Mouse (Mus musculus): ENCODE results near the gene Nxph3.

The Nxph3 gene

GRCm38 (mm10) chr11:95514298-95514861 lies at the start of gene Nxph3:
TSS of gene Nxph3 (minus strand) at chr11:95514570.
- no peak for DNase-seq

DNA sequence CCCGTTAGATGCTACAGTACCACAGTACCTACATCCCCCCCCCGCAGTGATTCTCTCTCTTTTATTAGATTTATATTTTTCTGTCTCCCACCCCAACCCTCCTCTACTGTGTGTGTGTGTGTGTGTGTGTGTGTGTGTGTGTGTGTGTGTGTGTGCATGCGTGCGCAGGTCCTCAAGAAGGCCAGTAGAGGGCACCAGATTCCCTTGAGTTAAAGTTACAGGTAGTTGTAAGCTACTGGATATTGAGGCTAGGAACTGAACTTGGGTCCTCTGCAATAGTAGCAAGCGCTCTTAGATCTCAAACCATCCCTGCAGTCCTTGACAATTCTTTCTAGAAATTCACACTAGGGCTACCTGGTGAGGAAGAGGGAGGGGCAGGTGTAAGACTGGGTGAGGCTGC lies 49.5 kb upstream of the Nxph3 start:
- DNase-seq: no peak

DNA sequence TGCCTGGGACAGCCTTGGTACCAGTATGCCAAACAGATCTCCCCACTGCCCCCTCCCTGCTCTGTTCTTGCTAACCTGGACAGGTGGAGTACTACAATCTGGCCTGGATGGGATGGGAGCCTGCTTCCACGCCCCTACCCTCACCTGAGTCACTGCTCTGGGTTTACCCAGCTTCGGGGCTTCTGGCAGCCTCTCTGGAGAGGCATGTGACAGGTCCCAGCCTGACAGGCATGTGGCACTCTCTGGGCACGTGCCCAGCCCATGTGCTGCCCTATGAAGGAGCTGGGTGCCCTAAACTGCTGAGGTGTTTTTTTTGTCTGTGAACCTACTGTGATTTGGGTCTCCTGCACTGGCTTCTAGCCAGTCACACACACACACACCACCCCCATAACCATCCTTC lies 46.4 kb upstream of the Nxph3 start:
- DNase-seq: no peak

DNA sequence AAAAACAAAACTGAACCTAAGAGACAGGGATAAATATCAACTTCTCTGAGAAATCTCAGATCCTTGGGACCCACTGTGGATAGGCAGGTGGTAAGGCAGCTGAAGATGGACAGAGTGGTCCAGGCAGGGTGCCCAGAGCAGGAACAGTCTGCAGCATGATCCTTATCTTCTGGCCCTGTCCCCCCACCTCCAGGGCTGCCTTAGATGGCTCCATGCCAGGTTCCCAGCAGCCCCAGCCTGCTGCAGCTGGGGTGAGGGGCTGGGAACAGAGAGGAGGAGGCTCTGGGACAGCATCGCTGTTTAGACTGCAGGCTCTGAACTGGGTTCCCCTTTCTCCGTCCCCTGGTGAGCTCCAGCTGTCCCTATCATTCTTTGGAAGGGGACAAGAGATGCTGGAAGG lies 45.4 kb upstream of the Nxph3 start:
- DNase-seq: no peak

DNA sequence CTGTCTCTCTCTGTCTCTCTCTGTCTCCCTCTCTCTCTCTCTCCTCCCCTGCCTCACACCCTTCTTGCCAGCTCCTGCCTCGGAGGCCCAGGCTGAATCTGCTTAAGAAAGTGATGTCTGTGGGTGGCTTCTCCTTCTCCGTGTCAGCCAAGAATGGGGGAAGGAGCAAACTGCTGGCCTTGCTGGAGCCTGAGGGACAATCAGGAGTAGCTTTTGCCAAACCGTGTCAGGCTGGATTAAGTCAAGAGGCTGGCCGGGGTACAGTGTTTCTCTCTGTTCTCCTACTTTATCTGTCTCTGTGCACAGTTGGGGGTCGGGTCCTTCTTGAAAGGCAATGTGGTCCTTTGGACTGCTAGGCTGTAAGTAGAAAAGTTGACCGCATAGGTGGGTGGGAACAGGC lies 43.3 kb upstream of the Nxph3 start:
- DNase-seq: no peak

- DNase-seq: no peak
Observed at GRCm38 (mm10) chr11:95557032-95557431, 42.7 kb upstream of the Nxph3 start.

- DNase-seq: no peak
Observed at GRCm38 (mm10) chr11:95555279-95555678, 40.9 kb upstream of the Nxph3 start.

DNA sequence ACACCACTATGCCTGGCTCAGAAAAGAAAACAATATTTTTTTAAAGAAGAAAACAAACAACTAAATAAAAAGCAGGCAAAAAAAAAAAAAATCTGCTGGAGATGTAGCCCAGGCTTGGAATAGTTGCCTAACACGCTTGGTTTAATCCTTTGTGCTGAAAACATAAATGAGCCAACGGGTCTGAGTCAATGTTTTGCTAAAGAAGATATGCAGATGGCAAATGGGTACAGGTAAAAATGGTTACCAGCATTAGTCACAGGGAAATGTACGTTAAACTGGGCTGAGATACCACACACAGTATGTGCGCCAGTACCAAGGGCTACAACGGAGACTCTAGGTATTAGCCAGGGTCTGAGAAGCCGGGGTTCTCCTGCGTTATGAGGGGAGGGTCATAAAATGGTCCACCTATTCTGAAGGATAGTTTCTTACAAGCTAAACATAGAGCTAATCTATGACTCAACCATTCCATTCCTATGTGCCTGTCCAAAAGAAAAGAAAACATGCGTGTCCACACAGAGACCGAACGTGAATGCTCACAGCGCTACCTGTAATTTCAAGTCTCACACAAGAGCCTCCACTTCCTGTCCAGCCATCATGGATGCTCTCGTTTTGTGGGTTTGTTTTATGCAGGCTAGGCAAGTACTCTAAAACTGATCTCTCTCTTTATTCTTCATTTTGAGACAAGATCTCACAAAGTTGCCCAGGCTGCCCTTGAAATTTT lies 36.1 kb upstream of the Nxph3 start:
- DNase-seq: no peak

DNA sequence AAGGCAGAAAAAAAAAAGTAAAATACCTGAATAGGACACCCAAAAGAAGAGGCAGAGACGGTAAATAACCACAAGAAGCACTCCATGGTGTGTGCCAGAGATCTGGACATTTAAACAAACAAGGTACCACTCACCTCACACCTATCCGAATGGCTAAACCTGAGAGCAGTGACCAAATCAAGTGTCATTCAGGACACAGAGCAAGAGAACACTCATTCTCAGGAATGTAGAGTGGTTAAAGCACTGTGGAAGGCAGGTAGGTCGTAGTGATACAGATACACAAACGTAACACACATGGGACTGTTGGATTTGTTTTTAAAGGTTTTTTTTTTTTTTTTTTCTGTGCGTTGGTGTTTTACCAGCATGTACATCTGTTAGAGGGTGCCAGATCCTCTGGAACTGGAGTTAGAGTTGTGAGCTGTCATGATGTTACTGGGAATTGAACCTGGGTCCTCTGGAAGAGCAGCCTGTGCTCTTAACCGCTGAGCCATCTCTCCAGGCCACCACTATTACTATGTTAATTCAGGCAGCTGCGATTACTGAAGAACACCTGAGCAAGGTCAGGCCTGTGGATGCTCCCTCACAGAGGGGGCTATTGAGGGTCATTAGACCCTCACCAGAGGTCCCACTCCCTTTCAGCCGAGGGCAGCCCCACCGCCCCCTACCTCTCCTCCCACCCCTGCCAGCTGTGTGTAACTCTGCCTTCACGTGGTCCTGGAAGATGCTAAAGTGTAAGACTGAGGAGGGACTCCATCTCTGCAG lies 31.8 kb upstream of the Nxph3 start:
- DNase-seq: no peak

DNA sequence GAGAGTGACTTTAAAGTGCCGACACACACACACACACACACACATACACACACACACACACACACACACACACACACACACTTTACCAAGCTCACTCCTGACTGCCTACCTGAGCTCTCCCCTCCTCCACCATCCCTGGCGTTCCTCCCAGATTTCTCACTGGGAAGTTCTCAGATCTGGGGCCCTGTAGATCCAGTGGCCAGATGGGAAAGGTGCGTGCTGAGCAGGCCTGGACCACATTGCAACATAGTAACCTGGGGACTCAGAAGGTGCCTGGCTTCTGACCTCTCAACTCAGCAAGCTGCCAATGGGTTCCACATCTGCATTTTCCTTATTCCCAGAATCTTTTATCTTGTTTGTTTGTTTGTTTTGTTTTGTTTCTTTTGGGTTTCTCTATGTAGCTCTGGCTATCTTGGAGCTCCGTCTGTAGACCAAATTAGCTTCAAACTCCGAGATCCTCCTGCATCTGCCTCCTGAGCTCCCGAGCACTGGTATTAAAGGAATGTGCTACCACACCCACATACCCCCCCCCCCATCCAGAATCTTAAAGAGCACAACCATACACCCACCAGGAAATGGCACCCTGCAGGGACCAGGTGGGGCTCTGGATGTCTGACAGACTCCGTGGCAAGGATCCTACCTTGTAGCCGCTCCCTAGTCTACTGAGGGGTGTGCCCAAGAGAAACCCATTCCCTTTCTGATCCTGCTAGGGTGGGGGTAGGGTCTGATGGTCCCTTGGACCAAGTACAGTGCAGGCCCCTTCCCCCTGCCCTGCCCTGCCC lies 30.4 kb upstream of the Nxph3 start:
- DNase-seq: no peak

DNA sequence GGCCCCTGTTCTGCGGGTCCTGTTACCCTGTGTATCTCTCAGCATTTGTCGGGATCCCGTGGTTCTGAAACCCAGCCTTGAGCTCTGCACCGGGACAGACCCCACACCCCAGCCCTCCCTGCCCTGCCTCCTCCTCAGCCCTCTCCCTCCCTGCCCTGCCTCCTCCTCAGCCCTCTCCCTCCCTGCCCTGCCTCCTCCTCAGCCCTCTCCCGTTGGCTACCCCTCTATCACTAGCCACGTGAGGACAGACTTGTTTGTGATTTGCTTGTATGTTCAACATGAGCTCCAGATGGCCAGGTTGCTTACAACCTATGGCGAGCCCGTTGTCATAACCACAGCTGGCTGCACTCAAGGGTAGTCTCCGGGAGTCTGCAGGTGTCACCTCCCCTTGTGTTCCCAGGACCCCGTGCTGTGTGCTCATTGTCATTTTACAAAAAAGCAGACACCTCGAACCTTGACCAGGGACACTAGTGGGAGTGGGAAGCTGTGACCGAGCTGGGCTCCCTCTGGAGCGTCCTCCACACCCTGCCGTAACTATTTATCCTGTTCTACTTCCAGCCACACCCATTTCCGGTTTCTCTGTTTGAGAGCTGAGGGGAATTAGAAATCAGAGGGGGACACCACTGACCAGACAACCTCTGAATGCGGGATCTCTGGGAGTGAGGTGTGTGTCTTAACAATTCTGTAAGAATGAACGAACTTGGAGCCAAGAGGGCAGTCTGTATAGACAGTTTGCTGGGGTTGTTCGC lies 26.4 kb upstream of the Nxph3 start:
- no peak for DNase-seq

DNA sequence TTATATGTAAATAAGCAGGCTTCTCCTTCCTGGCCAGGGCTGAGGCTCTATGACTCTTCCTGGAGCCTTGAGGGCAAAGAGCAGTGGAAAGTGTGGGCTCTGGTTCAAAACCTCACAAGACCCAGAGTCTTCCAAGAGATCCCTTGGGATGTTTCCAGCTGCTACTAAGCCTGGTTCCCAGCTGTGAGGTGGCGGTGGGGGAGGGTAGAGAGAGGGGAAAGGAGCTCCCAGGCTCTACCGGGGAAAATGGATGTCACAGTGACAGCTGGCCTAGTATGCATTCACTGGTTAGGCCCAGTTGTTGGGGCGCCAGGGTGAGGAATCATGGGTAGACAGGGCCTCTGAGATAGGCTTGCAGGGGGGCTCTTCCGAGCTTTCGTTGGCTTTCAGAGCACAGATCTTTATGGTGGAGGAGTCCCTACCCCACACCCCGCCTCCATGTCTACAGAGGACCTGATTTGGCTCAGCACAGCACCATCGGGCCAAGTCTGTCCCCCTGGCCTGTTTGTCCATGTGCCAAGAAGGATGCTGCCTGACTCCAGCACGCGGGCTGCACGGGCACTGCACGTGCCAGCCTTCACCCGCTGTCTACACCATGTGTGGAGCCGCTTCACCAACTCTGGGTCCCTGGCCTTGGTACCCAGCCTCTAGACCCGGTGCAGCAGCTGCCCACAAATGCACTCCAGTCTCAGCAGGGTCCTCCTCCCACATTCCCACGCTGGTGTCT lies 24.2 kb upstream of the Nxph3 start:
- no peak for DNase-seq

- peak; percentile 59 for DNase-seq
Observed at GRCm38 (mm10) chr11:95533484-95534160, 19.3 kb upstream of the Nxph3 start.

GRCm38 (mm10) chr11:95532353-95533072 lies 18.1 kb upstream of the Nxph3 start:
- no peak for DNase-seq

GRCm38 (mm10) chr11:95528231-95528630 lies 13.9 kb upstream of the Nxph3 start:
- no peak for DNase-seq

DNA sequence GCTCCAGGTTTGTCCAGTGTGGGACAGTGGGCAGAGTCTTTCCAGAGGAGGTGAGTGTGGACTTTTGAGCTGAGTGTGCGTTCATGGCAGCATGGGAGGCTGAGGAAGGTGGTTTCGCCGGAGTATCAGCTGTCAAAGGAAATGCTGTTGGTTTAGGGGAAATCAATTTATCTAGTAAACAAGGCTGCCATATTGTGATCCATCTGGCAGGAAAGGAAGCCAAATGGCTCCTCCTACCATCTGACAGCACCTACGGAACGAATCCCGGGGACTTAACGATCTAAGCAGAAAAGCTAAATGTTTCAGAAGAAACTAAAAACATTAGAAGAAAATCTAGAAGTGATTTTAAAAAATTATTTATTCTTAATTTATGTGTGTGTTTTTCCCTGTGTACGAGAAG lies 12.9 kb upstream of the Nxph3 start:
- DNase-seq: peak; percentile 53

- DNase-seq: peak; percentile 57
Observed at GRCm38 (mm10) chr11:95521563-95521962, 7.2 kb upstream of the Nxph3 start.

DNA sequence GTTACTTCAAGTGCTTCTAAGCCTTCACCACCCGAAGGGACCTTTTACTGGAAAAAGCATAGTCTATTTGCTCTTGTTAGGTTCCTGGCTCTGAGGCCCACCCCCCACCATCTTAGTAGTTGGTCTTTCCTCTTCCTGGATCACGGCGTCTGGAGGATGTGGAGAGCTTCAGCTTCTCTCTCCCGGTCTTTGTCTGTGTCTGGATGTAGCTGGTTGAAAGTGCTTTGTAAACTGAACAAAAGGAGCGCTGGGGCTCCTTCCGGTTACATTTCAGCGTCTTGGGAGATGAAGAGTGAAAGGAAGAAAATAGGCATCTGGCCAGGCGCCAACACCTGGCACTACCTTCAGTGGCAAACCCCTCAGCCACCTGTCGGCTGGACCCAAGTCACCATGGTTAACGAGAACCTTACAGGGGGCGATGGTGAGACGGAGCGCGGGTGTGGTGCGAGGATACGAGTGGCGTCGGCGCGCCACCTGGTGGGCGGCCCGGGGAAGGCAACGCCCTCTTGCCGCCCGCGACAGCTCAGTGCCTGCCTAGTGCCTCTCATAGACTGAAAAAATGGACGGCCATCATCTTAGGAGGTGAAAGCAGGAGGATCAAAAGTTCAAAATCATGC lies 6.2 kb upstream of the Nxph3 start:
- peak; percentile 84 for DNase-seq

GRCm38 (mm10) chr11:95519996-95520395 lies 5.6 kb upstream of the Nxph3 start:
- no peak for DNase-seq

DNA sequence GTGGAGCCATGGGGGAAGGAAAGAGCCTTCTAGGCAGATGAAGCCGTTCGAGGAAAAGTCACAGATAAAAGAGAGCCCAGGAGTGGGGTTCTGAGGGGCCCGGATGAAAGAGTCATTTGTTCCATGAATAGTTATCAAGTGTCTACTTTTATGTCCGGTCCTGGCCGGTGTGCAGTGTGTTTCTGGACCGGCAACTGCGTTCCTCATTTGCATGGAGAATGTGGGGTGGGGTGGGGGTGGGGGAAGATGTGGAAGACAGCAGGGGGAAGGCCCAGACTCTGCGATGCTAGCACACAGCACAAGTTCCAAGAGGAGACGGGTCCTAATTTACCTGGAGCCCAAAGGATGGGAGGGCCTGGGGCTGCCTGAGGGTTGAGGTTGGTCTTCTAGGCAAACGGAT lies 4.9 kb upstream of the Nxph3 start:
- no peak for DNase-seq
